Mouse (Mus musculus): ENCODE measurements around the gene Prkg1. TPM values are rescaled to one million over a fixed set of nuclear protein-coding genes. Genes with fewer than 3 reads are reported as not detected.
A peak's percentile ranks its signal among the peaks of the same experiment; 100 is the strongest.

Gene Prkg1
- polyA plus RNA-seq, 1 experiment from 2014 or later = 5.6 TPM

GRCm38 (mm10) chr19:31149902-31150301 is 614.9 kb downstream of the Prkg1 start:
- no peaks in the 10 kb centered on the region for H3K36me3 ChIP-seq (ENCODE audit: control insufficient read depth, insufficient read depth, low read length)
- no peak for DNase-seq (ENCODE audit: low spot score)
- peaks cover 3% of the 10 kb centered on the region; the same call in 1 of the 2 replicates for H3K4me1 ChIP-seq (replicated peaks; ENCODE audit: control insufficient read depth, insufficient read depth, low read length)
- no peaks in the 10 kb centered on the region for H3K9me3 ChIP-seq (ENCODE audit: control insufficient read depth, low read length)
- H3K4me2 ChIP-seq (ENCODE audit: low read depth, low read length, severe bottlenecking) = no peak overlapping the region
- 94% methylated on average over 2 of the region's 2 CpGs for WGBS
- no peak for ATAC-seq (replicated peaks; ENCODE audit: low FRiP score)
- no peak overlapping the region for H3K9ac ChIP-seq (ENCODE audit: low read length)
- no peak overlapping the region for H3K4me3 ChIP-seq (ENCODE audit: low read depth, low read length)
- no peaks in the 10 kb centered on the region; the same call in 1 of the 2 replicates for H3K27me3 ChIP-seq (ENCODE audit: control insufficient read depth, insufficient read depth, low read length)
- H3K27ac ChIP-seq (ENCODE audit: low read depth, low read length) = no peak overlapping the region

- Histone ChIP-seq H3K4me1 (replicated peaks; ENCODE audit: control insufficient read depth, insufficient read depth, low read length) (no peaks in the 10 kb centered on the region), H3K4me2 (ENCODE audit: low read depth, low read length, severe bottlenecking) (no peak overlapping the region), H3K9ac (ENCODE audit: low read length) (no peak overlapping the region), H3K9me3 (ENCODE audit: control insufficient read depth, low read length) (no peaks in the 10 kb centered on the region), H3K27ac (ENCODE audit: low read depth, low read length) (no peak overlapping the region), H3K4me3 (ENCODE audit: low read depth, low read length) (no peak overlapping the region), H3K36me3 (ENCODE audit: control insufficient read depth, insufficient read depth, low read length) (no peaks in the 10 kb centered on the region), H3K27me3 (ENCODE audit: control insufficient read depth, insufficient read depth, low read length) (no peaks in the 10 kb centered on the region)
- 97% methylated on average over 2 of the region's 2 CpGs for WGBS
- no peak for ATAC-seq (replicated peaks; ENCODE audit: low FRiP score)
- no peak for DNase-seq (ENCODE audit: low spot score)
Observed at GRCm38 (mm10) chr19:31147457-31147856, 617.4 kb downstream of the Prkg1 start.

GRCm38 (mm10) chr19:31146156-31146555 is 618.7 kb downstream of the Prkg1 start:
- Histone ChIP-seq H3K4me2 (ENCODE audit: low read depth, low read length, severe bottlenecking) (no peak overlapping the region), H3K27ac (ENCODE audit: low read depth, low read length) (no peak overlapping the region), H3K36me3 (ENCODE audit: control insufficient read depth, insufficient read depth, low read length) (no peaks in the 10 kb centered on the region), H3K4me3 (ENCODE audit: low read depth, low read length) (no peak overlapping the region), H3K9me3 (ENCODE audit: control insufficient read depth, low read length) (no peaks in the 10 kb centered on the region), H3K9ac (ENCODE audit: low read length) (no peak overlapping the region), H3K4me1 (replicated peaks; ENCODE audit: control insufficient read depth, insufficient read depth, low read length) (no peaks in the 10 kb centered on the region), H3K27me3 (ENCODE audit: control insufficient read depth, insufficient read depth, low read length) (no peaks in the 10 kb centered on the region)
- WGBS = 75% methylated on average over 3 of the region's 3 CpGs
- DNase-seq (ENCODE audit: low spot score) (no peak), ATAC-seq (replicated peaks; ENCODE audit: low FRiP score) (no peak)

GRCm38 (mm10) chr19:31141905-31142304 is 622.9 kb downstream of the Prkg1 start:
- Histone ChIP-seq H3K27me3 (ENCODE audit: control insufficient read depth, insufficient read depth, low read length) (no peaks in the 10 kb centered on the region), H3K36me3 (ENCODE audit: control insufficient read depth, insufficient read depth, low read length) (no peaks in the 10 kb centered on the region), H3K9ac (ENCODE audit: low read length) (no peak overlapping the region), H3K4me1 (replicated peaks; ENCODE audit: control insufficient read depth, insufficient read depth, low read length) (no peaks in the 10 kb centered on the region), H3K4me3 (ENCODE audit: low read depth, low read length) (no peak overlapping the region), H3K9me3 (ENCODE audit: control insufficient read depth, low read length) (no peaks in the 10 kb centered on the region), H3K27ac (ENCODE audit: low read depth, low read length) (no peak overlapping the region), H3K4me2 (ENCODE audit: low read depth, low read length, severe bottlenecking) (no peak overlapping the region)
- 92% methylated on average over 7 of the region's 7 CpGs for WGBS
- DNase-seq (ENCODE audit: low spot score) = no peak
- ATAC-seq (replicated peaks; ENCODE audit: low FRiP score) = no peak

- Histone ChIP-seq H3K4me1 (replicated peaks; ENCODE audit: control insufficient read depth, insufficient read depth, low read length) (no peaks in the 10 kb centered on the region; the same call in 1 of the 2 replicates), H3K36me3 (ENCODE audit: control insufficient read depth, insufficient read depth, low read length) (no peaks in the 10 kb centered on the region), H3K9me3 (ENCODE audit: control insufficient read depth, low read length) (no peaks in the 10 kb centered on the region), H3K4me2 (ENCODE audit: low read depth, low read length, severe bottlenecking) (no peak overlapping the region), H3K9ac (ENCODE audit: low read length) (no peak overlapping the region), H3K27me3 (ENCODE audit: control insufficient read depth, insufficient read depth, low read length) (no peaks in the 10 kb centered on the region), H3K4me3 (ENCODE audit: low read depth, low read length) (no peak overlapping the region), H3K27ac (ENCODE audit: low read depth, low read length) (no peak overlapping the region)
- DNase-seq (ENCODE audit: low spot score) = peak; percentile 55
- ATAC-seq (replicated peaks; ENCODE audit: low FRiP score) = no peak
- 3% methylated on average over 2 of the region's 2 CpGs for WGBS
Observed at GRCm38 (mm10) chr19:31136316-31136715, 628.5 kb downstream of the Prkg1 start.

GRCm38 (mm10) chr19:31132614-31133013 is 632.2 kb downstream of the Prkg1 start:
- Histone ChIP-seq H3K27me3 (ENCODE audit: control insufficient read depth, insufficient read depth, low read length) (no peaks in the 10 kb centered on the region), H3K9ac (ENCODE audit: low read length) (no peak overlapping the region), H3K4me1 (replicated peaks; ENCODE audit: control insufficient read depth, insufficient read depth, low read length) (no peaks in the 10 kb centered on the region; the same call in 1 of the 2 replicates), H3K4me2 (ENCODE audit: low read depth, low read length, severe bottlenecking) (no peak overlapping the region), H3K4me3 (ENCODE audit: low read depth, low read length) (no peak overlapping the region), H3K36me3 (ENCODE audit: control insufficient read depth, insufficient read depth, low read length) (no peaks in the 10 kb centered on the region), H3K27ac (ENCODE audit: low read depth, low read length) (no peak overlapping the region), H3K9me3 (ENCODE audit: control insufficient read depth, low read length) (no peaks in the 10 kb centered on the region)
- 87% methylated on average over 8 of the region's 8 CpGs for WGBS
- DNase-seq (ENCODE audit: low spot score) (no peak), ATAC-seq (replicated peaks; ENCODE audit: low FRiP score) (no peak)

- no peak overlapping the region for H3K4me3 ChIP-seq (ENCODE audit: low read depth, low read length)
- H3K36me3 ChIP-seq (ENCODE audit: control insufficient read depth, insufficient read depth, low read length) = no peaks in the 10 kb centered on the region
- H3K4me1 ChIP-seq (replicated peaks; ENCODE audit: control insufficient read depth, insufficient read depth, low read length) = no peaks in the 10 kb centered on the region
- WGBS = 86% methylated on average over 3 of the region's 3 CpGs
- ATAC-seq (replicated peaks; ENCODE audit: low FRiP score) (no peak), DNase-seq (ENCODE audit: low spot score) (no peak)
- H3K27ac ChIP-seq (ENCODE audit: low read depth, low read length) = no peak overlapping the region
- no peak overlapping the region for H3K4me2 ChIP-seq (ENCODE audit: low read depth, low read length, severe bottlenecking)
- no peaks in the 10 kb centered on the region for H3K9me3 ChIP-seq (ENCODE audit: control insufficient read depth, low read length)
- no peak overlapping the region for H3K9ac ChIP-seq (ENCODE audit: low read length)
- no peaks in the 10 kb centered on the region for H3K27me3 ChIP-seq (ENCODE audit: control insufficient read depth, insufficient read depth, low read length)
Observed at GRCm38 (mm10) chr19:31124628-31125027, 640.2 kb downstream of the Prkg1 start.

GRCm38 (mm10) chr19:31114690-31115089 is 650.1 kb downstream of the Prkg1 start:
- H3K9me3 ChIP-seq (ENCODE audit: control insufficient read depth, low read length) = no peaks in the 10 kb centered on the region
- no peak overlapping the region for H3K27ac ChIP-seq (ENCODE audit: low read depth, low read length)
- ATAC-seq (replicated peaks; ENCODE audit: low FRiP score) (no peak), DNase-seq (ENCODE audit: low spot score) (no peak)
- no peaks in the 10 kb centered on the region for H3K4me1 ChIP-seq (replicated peaks; ENCODE audit: control insufficient read depth, insufficient read depth, low read length)
- WGBS = 64% methylated on average over 4 of the region's 4 CpGs
- no peaks in the 10 kb centered on the region for H3K36me3 ChIP-seq (ENCODE audit: control insufficient read depth, insufficient read depth, low read length)
- no peak overlapping the region for H3K4me3 ChIP-seq (ENCODE audit: low read depth, low read length)
- H3K27me3 ChIP-seq (ENCODE audit: control insufficient read depth, insufficient read depth, low read length) = no peaks in the 10 kb centered on the region
- no peak overlapping the region for H3K9ac ChIP-seq (ENCODE audit: low read length)
- no peak overlapping the region for H3K4me2 ChIP-seq (ENCODE audit: low read depth, low read length, severe bottlenecking)

GRCm38 (mm10) chr19:31106835-31107554 is 657.8 kb downstream of the Prkg1 start:
- Histone ChIP-seq H3K4me1 (replicated peaks; ENCODE audit: control insufficient read depth, insufficient read depth, low read length) (no peaks in the 10 kb centered on the region), H3K27ac (ENCODE audit: low read depth, low read length) (no peak overlapping the region), H3K4me2 (ENCODE audit: low read depth, low read length, severe bottlenecking) (no peak overlapping the region), H3K4me3 (ENCODE audit: low read depth, low read length) (no peak overlapping the region), H3K36me3 (ENCODE audit: control insufficient read depth, insufficient read depth, low read length) (no peaks in the 10 kb centered on the region), H3K9me3 (ENCODE audit: control insufficient read depth, low read length) (no peaks in the 10 kb centered on the region), H3K27me3 (ENCODE audit: control insufficient read depth, insufficient read depth, low read length) (no peaks in the 10 kb centered on the region), H3K9ac (ENCODE audit: low read length) (no peak overlapping the region)
- WGBS = 37% methylated on average over 9 of the region's 9 CpGs
- ATAC-seq (replicated peaks; ENCODE audit: low FRiP score) = no peak
- DNase-seq (ENCODE audit: low spot score) = peak; percentile 56
